Mouse (Mus musculus) hindbrain, postnatal 0 days (tissue): ENCODE measurements at regions not wholly inside any gene's neighbourhood (a gene's known extent, or its start where the extent isn't known, plus 50 kb on each side); places are given as distances from the start of the nearest gene placed in this dataset.
A peak's percentile ranks its signal among the peaks of the same experiment; 100 is the strongest.

Experiments
- ATAC-seq: fragments of 200-750 bp; cut with Nextera tagmentation; 2 replicates; pipeline ENCODE4 v1.8.0; 2017; ENCODE audit warnings: mild to moderate bottlenecking, moderate TSS enrichment, moderate library complexity
- DNase-seq: peaks from one replicate; pipeline ENCODE4 v3.0.0-alpha.2; 2015; ENCODE audit warnings: low spot score
- H3K27ac ChIP-seq: fragments of 300-500 bp; sonication (generic); 2 replicates; pipeline ENCODE4 v1.5.1; 2014; ENCODE audit warnings: mild to moderate bottlenecking
- H3K27me3 ChIP-seq: fragments of 300-500 bp; sonication (generic); 2 replicates; pipeline ENCODE4 v1.6.1; 2014; ENCODE audit warnings: low read length, mixed read lengths; ENCODE audit not compliant: insufficient read depth
- H3K36me3 ChIP-seq: fragments of 300-500 bp; sonication (generic); 2 replicates; pipeline ENCODE4 v1.6.1; 2014; ENCODE audit warnings: low read length, mixed read lengths; ENCODE audit not compliant: insufficient read depth
- H3K4me1 ChIP-seq: fragments of 300-500 bp; sonication (generic); 2 replicates; pipeline ENCODE4 v1.6.1; 2014; ENCODE audit warnings: antibody characterized with exemption, low read length, mixed read lengths; ENCODE audit not compliant: insufficient read depth
- H3K4me2 ChIP-seq: fragments of 300-500 bp; sonication (generic); 2 replicates; pipeline ENCODE4 v1.6.1; 2014; ENCODE audit warnings: low read depth, mild to moderate bottlenecking, low read length, moderate library complexity, mixed read lengths
- H3K4me3 ChIP-seq: fragments of 300-500 bp; sonication (generic); 2 replicates; pipeline ENCODE4 v1.5.1; 2014; ENCODE audit warnings: low read length
- H3K9ac ChIP-seq: fragments of 300-500 bp; sonication (generic); replicated peaks from 2 replicates; pipeline ENCODE4 v1.6.1; 2014; ENCODE audit warnings: mild to moderate bottlenecking, low read length, moderate library complexity, mixed read lengths
- H3K9me3 ChIP-seq: fragments of 300-500 bp; sonication (generic); 2 replicates; pipeline ENCODE4 v1.6.1; 2016; ENCODE audit warnings: low read length, mixed read lengths
- CTCF ChIP-seq: IDR thresholded peaks from 2 replicates; pipeline ENCODE4 v1.5.1; 2016; ENCODE audit warnings: antibody characterized with exemption, control low read depth, low read depth
- WGBS: fragments of 180-500 bp; shearing (Covaris S2); extraction: QIAGEN DNeasy Blood & Tissue Kit; methylation state at CpG from one replicate; pipeline ENCODE4 v1.1.7; 2014; 5-methylcytosine and 5-hydroxymethylcytosine counted together

DNA sequence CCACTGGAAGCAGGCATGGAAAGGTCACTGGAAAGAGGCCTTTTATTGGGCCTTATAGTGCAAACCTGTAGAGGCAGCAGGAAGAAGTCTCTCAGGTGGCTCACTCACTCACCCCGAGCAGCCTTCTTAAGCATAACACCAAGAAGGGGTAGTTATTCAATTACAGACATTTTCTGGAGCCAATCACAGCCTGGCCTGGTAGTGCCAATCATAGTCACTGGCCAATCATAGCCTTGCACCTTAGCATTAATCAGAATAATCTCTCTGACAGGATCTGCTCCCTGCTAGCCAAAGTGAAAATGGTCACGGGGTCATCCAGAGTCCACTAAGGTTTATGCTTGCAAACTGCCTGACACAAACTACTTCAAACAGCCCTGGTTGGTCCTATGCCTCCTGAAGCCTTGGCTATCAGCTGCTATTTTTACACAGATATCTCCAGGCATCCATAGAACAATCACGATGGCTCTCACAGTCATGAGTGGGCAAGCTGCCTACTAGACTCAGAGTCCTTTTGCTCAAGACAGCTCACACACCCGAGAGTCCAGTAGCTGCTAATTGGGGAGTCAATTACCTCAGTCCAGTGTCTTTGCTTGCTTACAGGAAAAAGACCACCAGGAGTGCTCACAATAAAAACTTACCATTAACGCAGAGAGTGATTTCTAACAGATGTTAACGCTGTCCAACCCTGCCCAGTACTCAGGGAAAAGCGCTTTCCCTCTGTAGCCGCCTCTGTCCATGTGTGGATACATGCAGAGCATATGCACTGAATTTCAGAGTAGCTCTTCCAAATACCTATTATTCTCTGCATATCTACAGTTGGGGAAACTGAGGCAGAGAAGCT is 234.1 kb downstream of the Rybp start:
- no peak for DNase-seq
- Histone ChIP-seq H3K9ac (no peak overlapping the region), H3K36me3 (no peaks in the 10 kb centered on the region), H3K4me3 (no peak overlapping the region), H3K4me2 (no peak overlapping the region), H3K4me1 (no peaks in the 10 kb centered on the region), H3K9me3 (no peaks in the 10 kb centered on the region), H3K27me3 (peaks cover 35% of the 10 kb centered on the region), H3K27ac (no peak overlapping the region)
- TF ChIP-seq CTCF: no peak
- 0 out of 2 replicates have a peak, but pooled peaks have one; percentile 2 for ATAC-seq
- 67% methylated on average over 8 of the region's 8 CpGs for WGBS

DNA sequence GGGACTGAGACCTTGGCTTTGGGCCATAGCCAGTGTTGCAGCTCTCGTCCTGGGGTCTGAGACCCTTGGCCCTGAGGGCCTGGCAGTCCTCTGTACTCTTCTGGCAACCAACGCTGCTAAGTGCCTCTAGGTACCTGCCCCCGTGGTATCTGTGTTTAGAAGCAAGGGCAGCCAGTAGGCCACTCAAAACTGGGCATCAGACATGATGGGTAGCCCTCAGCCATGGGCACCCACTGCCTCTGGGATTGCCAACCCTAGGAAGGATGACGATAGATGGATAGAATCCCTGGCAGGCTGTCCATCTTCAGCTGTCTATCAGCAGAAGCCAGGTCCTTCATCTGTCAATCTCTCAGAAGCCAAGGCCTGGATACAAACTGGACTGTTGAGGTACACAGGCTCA is 234.9 kb downstream of the Rybp start:
- no peak for DNase-seq
- WGBS: 79% methylated on average over 4 of the region's 4 CpGs

DNA sequence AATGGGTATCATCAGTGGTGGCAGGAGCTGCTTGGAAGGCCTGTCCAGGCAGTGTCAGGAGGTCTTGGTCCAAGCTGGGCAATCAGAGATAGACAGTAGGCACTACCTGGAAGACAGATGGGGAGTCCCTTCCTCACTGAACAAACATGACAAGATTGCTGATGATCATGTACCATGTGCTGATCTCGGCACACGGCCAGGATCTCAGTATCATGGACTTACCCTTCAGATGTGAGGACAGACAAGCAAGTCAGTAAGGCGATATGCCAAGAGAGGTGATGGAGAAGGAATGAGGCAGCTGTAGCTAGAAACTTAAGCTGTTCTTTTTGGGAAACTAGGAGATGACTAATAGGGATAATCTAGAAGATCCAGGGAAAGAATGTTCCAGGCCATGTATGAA is 238.2 kb downstream of the Rybp start:
- Histone ChIP-seq H3K27ac (no peak overlapping the region), H3K27me3 (peaks cover 40% of the 10 kb centered on the region), H3K9ac (no peak overlapping the region), H3K4me1 (no peaks in the 10 kb centered on the region; the same call in 1 of the 2 replicates), H3K9me3 (no peaks in the 10 kb centered on the region), H3K4me3 (no peak overlapping the region), H3K4me2 (no peak overlapping the region), H3K36me3 (no peaks in the 10 kb centered on the region)
- ATAC-seq: no peak
- TF ChIP-seq CTCF: no peak
- WGBS: 90% methylated on average over 3 of the region's 3 CpGs
- DNase-seq: peak; percentile 58

More for the DNA sequence above, 234.9 kb downstream of the Rybp start:
- Histone ChIP-seq H3K4me1 (no peaks in the 10 kb centered on the region; the same call in 1 of the 2 replicates), H3K36me3 (no peaks in the 10 kb centered on the region), H3K9me3 (no peaks in the 10 kb centered on the region), H3K4me2 (no peak overlapping the region), H3K4me3 (no peak overlapping the region), H3K27ac (no peak overlapping the region), H3K27me3 (peaks cover 36% of the 10 kb centered on the region), H3K9ac (no peak overlapping the region)
- ATAC-seq: no peak
- no peak for TF ChIP-seq CTCF

DNA sequence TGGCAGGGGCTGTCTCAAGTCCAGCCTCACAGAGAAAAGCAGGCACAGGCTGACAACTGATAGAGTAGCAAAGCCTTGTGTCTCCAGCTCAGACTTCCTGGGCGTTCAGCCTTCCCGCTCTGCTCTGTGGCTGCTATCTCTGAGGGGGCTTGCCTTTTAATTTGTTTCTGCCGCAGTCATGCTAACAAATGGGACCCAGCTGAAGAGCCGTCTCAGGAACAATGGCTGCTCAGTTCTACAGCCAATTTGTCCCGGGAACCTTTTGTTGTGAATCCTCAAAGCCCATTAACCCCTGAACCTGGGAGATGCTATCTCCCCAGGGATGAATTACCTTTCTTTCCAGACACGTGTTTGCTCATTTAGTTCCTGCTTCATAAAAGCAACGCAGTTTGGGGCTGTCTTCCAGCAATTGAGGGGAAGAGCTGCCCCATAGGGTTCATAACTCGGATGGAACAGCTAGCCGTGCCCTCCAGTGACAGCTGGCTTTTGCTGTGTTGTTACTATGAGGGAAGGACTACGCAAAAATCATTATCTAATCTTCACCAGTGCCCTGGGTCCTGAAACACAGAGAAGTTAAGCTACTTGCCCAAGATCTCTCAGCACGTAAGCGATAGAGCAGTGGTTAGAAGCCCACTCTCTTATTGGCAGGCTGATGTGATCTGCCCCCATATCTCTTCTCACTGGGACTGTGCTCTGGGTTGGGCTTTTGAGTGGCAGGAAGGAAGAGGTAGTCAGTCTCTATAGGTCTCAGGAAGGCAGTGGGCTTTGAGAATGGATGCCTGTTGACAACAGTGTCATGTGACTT is 240.9 kb downstream of the Rybp start:
- no peak overlapping the region for H3K4me2 ChIP-seq
- H3K4me1 ChIP-seq: no peaks in the 10 kb centered on the region; the same call in 1 of the 2 replicates
- H3K4me3 ChIP-seq: no peak overlapping the region
- H3K27me3 ChIP-seq: peaks cover 33% of the 10 kb centered on the region
- ATAC-seq (no peak), DNase-seq (peak; percentile 21)
- no peak overlapping the region for H3K9ac ChIP-seq
- TF ChIP-seq CTCF: no peak
- no peak overlapping the region for H3K27ac ChIP-seq
- no peaks in the 10 kb centered on the region for H3K36me3 ChIP-seq
- H3K9me3 ChIP-seq: no peaks in the 10 kb centered on the region
- WGBS: 20% methylated on average over 12 of the region's 12 CpGs

DNA sequence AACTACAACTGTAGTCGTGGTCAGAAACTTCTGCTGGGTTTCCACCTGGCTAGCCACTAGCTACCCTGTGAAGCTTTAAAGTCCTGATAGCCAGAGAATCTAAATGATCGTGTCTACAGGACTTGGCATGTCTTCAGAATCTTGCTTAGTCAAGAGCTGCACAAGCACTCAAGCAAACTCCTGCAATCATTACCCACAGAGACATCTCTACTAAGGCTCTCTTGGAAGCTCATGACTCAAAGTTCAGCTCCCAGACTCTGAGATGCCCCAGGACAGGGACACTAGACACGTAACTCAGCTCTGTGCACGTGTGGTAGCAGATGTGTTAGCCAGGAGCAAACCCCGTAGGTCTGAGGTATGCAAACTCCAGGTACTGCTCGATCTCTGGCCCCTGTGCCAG is 242.2 kb downstream of the Rybp start:
- no peaks in the 10 kb centered on the region for H3K9me3 ChIP-seq
- H3K9ac ChIP-seq: no peak overlapping the region
- no peak for ATAC-seq
- H3K36me3 ChIP-seq: no peaks in the 10 kb centered on the region
- no peaks in the 10 kb centered on the region; the same call in 1 of the 2 replicates for H3K4me1 ChIP-seq
- no peak for DNase-seq
- WGBS: 81% methylated on average over 6 of the region's 6 CpGs
- no peak overlapping the region for H3K4me2 ChIP-seq
- H3K4me3 ChIP-seq: no peak overlapping the region
- TF ChIP-seq CTCF: no peak
- peaks cover 29% of the 10 kb centered on the region for H3K27me3 ChIP-seq
- no peak overlapping the region for H3K27ac ChIP-seq

DNA sequence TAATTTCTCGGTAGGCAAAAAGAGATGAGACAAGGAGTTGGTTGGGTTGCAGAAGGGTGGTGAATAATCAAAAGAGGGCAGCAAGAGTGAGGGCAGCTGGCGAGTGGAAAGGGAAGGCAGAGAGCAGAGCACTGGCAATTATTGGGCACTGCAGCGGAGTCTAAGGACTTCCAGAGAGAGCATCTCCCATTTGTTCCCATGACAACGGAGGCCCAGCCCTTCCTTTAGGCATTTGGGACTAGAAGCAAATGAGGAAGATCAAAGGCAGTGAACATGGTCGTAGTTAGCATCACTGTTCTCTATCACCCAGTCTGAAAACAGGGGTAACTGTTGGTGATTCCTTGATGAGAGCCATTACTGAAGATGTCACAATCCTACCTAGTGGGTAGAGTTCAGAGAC is 246.1 kb downstream of the Rybp start:
- Histone ChIP-seq H3K27me3 (peaks cover 26% of the 10 kb centered on the region), H3K4me1 (no peaks in the 10 kb centered on the region; the same call in 1 of the 2 replicates), H3K9me3 (no peaks in the 10 kb centered on the region), H3K4me3 (no peak overlapping the region), H3K4me2 (no peak overlapping the region), H3K36me3 (no peaks in the 10 kb centered on the region), H3K27ac (no peak overlapping the region), H3K9ac (no peak overlapping the region)
- 48% methylated on average over 5 of the region's 5 CpGs for WGBS
- ATAC-seq (no peak), DNase-seq (peak; percentile 52)
- no peak for TF ChIP-seq CTCF
